ENCODE assay signal across 9 mouse cellular contexts in genomic region chr15:75143735-75144134, GRCm38 (mm10). TPM values are rescaled to one million over a fixed set of nuclear protein-coding genes. Genes with fewer than 3 reads are reported as not detected.
DNase-seq lines count a peak whose midpoint lies in the region; ATAC-seq and TF ChIP-seq lines count a peak whose summit lies in the region.
"Had no signal": no experiment of that assay in that cellular context is flagged by ENCODE, and none has a peak within 500 bp of the region (broad histone marks: within the 10 kb centered on the region; RNA-seq: fewer than 3 reads in every experiment).

No protein-coding gene starts in this region.

- intact Hi-C loops in gastrocnemius, postnatal 36 days (cut with DNase I), result no loop called here

- no peak overlapping the region for H3K4me3 ChIP-seq in forebrain, postnatal 0 days (ENCODE audit: low read depth, low read length)
- H3K4me3 ChIP-seq in forebrain, embryonic 11.5 days (ENCODE audit: low read depth, low read length), result no peak overlapping the region
- H3K4me3 ChIP-seq in midbrain, embryonic 14.5 days (replicated peaks; ENCODE audit: low read depth, low read length), result no peak overlapping the region
- no peak overlapping the region for H3K4me3 ChIP-seq in midbrain, embryonic 11.5 days (ENCODE audit: low read depth, low read length)
- no peak overlapping the region for H3K4me3 ChIP-seq in cortical plate, adult 2 months (ENCODE audit: insufficient read depth, low read length)
- H3K4me3 ChIP-seq in forebrain, embryonic 15.5 days, result no peak overlapping the region

- TF ChIP-seq POLR2A in cortical plate, adult 2 months (IDR thresholded peaks at IDR 0.05; ENCODE audit: extremely low read depth, insufficient read depth, low read length), result no peak

- H3K9me3 ChIP-seq in forebrain, postnatal 0 days (ENCODE audit: low read length), result no peaks in the 10 kb centered on the region
- no peaks in the 10 kb centered on the region for H3K9me3 ChIP-seq in forebrain, embryonic 11.5 days (ENCODE audit: control insufficient read depth, low read length)
- H3K9me3 ChIP-seq in midbrain, embryonic 14.5 days (ENCODE audit: control insufficient read depth, low read length), result no peaks in the 10 kb centered on the region
- H3K9me3 ChIP-seq in midbrain, embryonic 11.5 days (ENCODE audit: control insufficient read depth, low read length), result no peaks in the 10 kb centered on the region
- no peaks in the 10 kb centered on the region for H3K9me3 ChIP-seq in forebrain, embryonic 15.5 days

- no peak for DNase-seq in forebrain, postnatal 0 days
- no peak for DNase-seq in forebrain, embryonic 11.5 days (ENCODE audit: low spot score)
- peak; percentile 1 for DNase-seq in midbrain, embryonic 14.5 days
- DNase-seq in midbrain, embryonic 11.5 days (ENCODE audit: low spot score, missing footprints), result no peak
- DNase-seq in thymus, postnatal 36 days, result peak; percentile 30 to 36
- DNase-seq in gastrocnemius, postnatal 36 days, result no peak

- H3K27me3 ChIP-seq in forebrain, postnatal 0 days (ENCODE audit: insufficient read depth, low read length), result no peaks in the 10 kb centered on the region
- no peaks in the 10 kb centered on the region for H3K27me3 ChIP-seq in forebrain, embryonic 11.5 days (ENCODE audit: control insufficient read depth, insufficient read depth, low read length)
- no peaks in the 10 kb centered on the region for H3K27me3 ChIP-seq in midbrain, embryonic 14.5 days (ENCODE audit: control insufficient read depth, insufficient read depth, low read length)
- no peaks in the 10 kb centered on the region for H3K27me3 ChIP-seq in midbrain, embryonic 11.5 days (ENCODE audit: control insufficient read depth, insufficient read depth, low read length)
- no peaks in the 10 kb centered on the region for H3K27me3 ChIP-seq in forebrain, embryonic 15.5 days

- H3K9ac ChIP-seq in forebrain, postnatal 0 days, result no peak overlapping the region
- H3K9ac ChIP-seq in forebrain, embryonic 11.5 days (ENCODE audit: low read length), result no peak overlapping the region
- no peak overlapping the region for H3K9ac ChIP-seq in midbrain, embryonic 14.5 days (replicated peaks; ENCODE audit: low read length)
- no peak overlapping the region for H3K9ac ChIP-seq in midbrain, embryonic 11.5 days (ENCODE audit: low read length)
- no peak overlapping the region for H3K9ac ChIP-seq in forebrain, embryonic 15.5 days (replicated peaks)

- H3K4me1 ChIP-seq in forebrain, postnatal 0 days (ENCODE audit: insufficient read depth), result no peaks in the 10 kb centered on the region
- H3K4me1 ChIP-seq in forebrain, embryonic 11.5 days (replicated peaks; ENCODE audit: control insufficient read depth, insufficient read depth, low read length), result no peaks in the 10 kb centered on the region
- no peaks in the 10 kb centered on the region for H3K4me1 ChIP-seq in midbrain, embryonic 14.5 days (ENCODE audit: control insufficient read depth, insufficient read depth, low read length)
- no peaks in the 10 kb centered on the region for H3K4me1 ChIP-seq in midbrain, embryonic 11.5 days (ENCODE audit: control insufficient read depth, insufficient read depth, low read length)
- no peaks in the 10 kb centered on the region for H3K4me1 ChIP-seq in cortical plate, adult 2 months (ENCODE audit: control insufficient read depth, insufficient read depth, low read length)
- no peaks in the 10 kb centered on the region for H3K4me1 ChIP-seq in forebrain, embryonic 15.5 days

- no peak for ATAC-seq in forebrain, postnatal 0 days
- no peak for ATAC-seq in forebrain, embryonic 11.5 days (replicated peaks; ENCODE audit: low FRiP score)
- ATAC-seq in midbrain, embryonic 14.5 days (ENCODE audit: low FRiP score, low TSS enrichment), result no peak
- ATAC-seq in midbrain, embryonic 11.5 days (ENCODE audit: low FRiP score), result no peak
- no peak for ATAC-seq in forebrain, embryonic 15.5 days (replicated peaks)

- H3K36me3 ChIP-seq in forebrain, postnatal 0 days (ENCODE audit: insufficient read depth), result no peaks in the 10 kb centered on the region
- H3K36me3 ChIP-seq in forebrain, embryonic 11.5 days (ENCODE audit: control insufficient read depth, insufficient read depth, low read length), result no peaks in the 10 kb centered on the region
- H3K36me3 ChIP-seq in midbrain, embryonic 14.5 days (ENCODE audit: control insufficient read depth, insufficient read depth, low read length), result no peaks in the 10 kb centered on the region
- no peaks in the 10 kb centered on the region for H3K36me3 ChIP-seq in midbrain, embryonic 11.5 days (ENCODE audit: control insufficient read depth, insufficient read depth, low read length)
- no peaks in the 10 kb centered on the region for H3K36me3 ChIP-seq in forebrain, embryonic 15.5 days

- peak; percentile 49 for TF ChIP-seq CTCF in forebrain, postnatal 0 days (IDR thresholded peaks at IDR 0.05; ENCODE audit: low read depth)
- peak; percentile 39 for TF ChIP-seq CTCF in cortical plate, adult 2 months (IDR thresholded peaks at IDR 0.05; ENCODE audit: extremely low read depth, insufficient read depth, low read length)

- WGBS in forebrain, postnatal 0 days, result 66% methylated on average over 3 of the region's 3 CpGs
- 70% methylated on average over 3 of the region's 3 CpGs for WGBS in forebrain, embryonic 11.5 days
- WGBS in midbrain, embryonic 14.5 days, result 77% methylated on average over 3 of the region's 3 CpGs
- WGBS in midbrain, embryonic 11.5 days, result 64% methylated on average over 3 of the region's 3 CpGs
- 74% methylated on average over 3 of the region's 3 CpGs for WGBS in forebrain, embryonic 15.5 days

- H3K27ac ChIP-seq in forebrain, postnatal 0 days (ENCODE audit: low read depth, low read length), result no peak overlapping the region
- no peak overlapping the region for H3K27ac ChIP-seq in forebrain, embryonic 11.5 days (ENCODE audit: low read depth, low read length)
- H3K27ac ChIP-seq in midbrain, embryonic 14.5 days (replicated peaks; ENCODE audit: low read depth, low read length), result no peak overlapping the region
- no peak overlapping the region for H3K27ac ChIP-seq in midbrain, embryonic 11.5 days (ENCODE audit: low read depth, low read length)
- H3K27ac ChIP-seq in cortical plate, adult 2 months (ENCODE audit: insufficient read depth, low read length), result no peak overlapping the region
- H3K27ac ChIP-seq in forebrain, embryonic 15.5 days (replicated peaks), result no peak overlapping the region

- H3K4me2 ChIP-seq in forebrain, postnatal 0 days (ENCODE audit: low read depth), result no peak overlapping the region
- no peak overlapping the region for H3K4me2 ChIP-seq in forebrain, embryonic 11.5 days (ENCODE audit: low read depth, low read length, severe bottlenecking)
- no peak overlapping the region for H3K4me2 ChIP-seq in midbrain, embryonic 14.5 days (ENCODE audit: low read length)
- no peak overlapping the region for H3K4me2 ChIP-seq in midbrain, embryonic 11.5 days
- H3K4me2 ChIP-seq in forebrain, embryonic 15.5 days (replicated peaks), result no peak overlapping the region

RNA-seq across cellular contexts. Expression of gene Ly6g, which starts 11.3 kb away (rescaled TPM):
- not detected in 2 replicates for total RNA-seq in forebrain, postnatal 0 days (2014; rRNA removed)
- not detected in 2 replicates for polyA plus RNA-seq in forebrain, postnatal 0 days (2015; fragmentation: Nextera tagmentation; extraction: Ambion mirVana)
- polyA plus RNA-seq in forebrain, embryonic 11.5 days (2014; fragmentation: Nextera tagmentation; extraction: Ambion mirVana), result not detected in 2 replicates
- not detected in 2 replicates for polyA plus RNA-seq in midbrain, embryonic 14.5 days (2014; fragmentation: Nextera tagmentation; extraction: Ambion mirVana)
- polyA plus RNA-seq in midbrain, embryonic 11.5 days (2014; fragmentation: Nextera tagmentation; extraction: Ambion mirVana), result not detected in 2 replicates
- polyA plus RNA-seq in cortical plate, adult 2 months (2012; rRNA removed), result not detected in 2 replicates
- polyA plus RNA-seq in forebrain, embryonic 15.5 days (2015; fragmentation: Nextera tagmentation; extraction: Ambion mirVana), result not detected in 2 replicates
- total RNA-seq in gastrocnemius, postnatal 36 days (2021), result not detected
- total RNA-seq: layer of hippocampus, adult 8-10 months had no signal

RNA-seq across cellular contexts. Expression of gene Ly6c2, which starts 32.0 kb away (rescaled TPM):
- 0.38 TPM in 1 of 2 replicates, not detected in the other for total RNA-seq in forebrain, postnatal 0 days (2014; rRNA removed)
- 0.40 and 0.62 TPM in 2 replicates for polyA plus RNA-seq in forebrain, postnatal 0 days (2015; fragmentation: Nextera tagmentation; extraction: Ambion mirVana)
- not detected in 2 replicates for polyA plus RNA-seq in forebrain, embryonic 11.5 days (2014; fragmentation: Nextera tagmentation; extraction: Ambion mirVana)
- 0.88 TPM in 1 of 2 replicates, not detected in the other for polyA plus RNA-seq in midbrain, embryonic 14.5 days (2014; fragmentation: Nextera tagmentation; extraction: Ambion mirVana)
- not detected in 2 replicates for polyA plus RNA-seq in midbrain, embryonic 11.5 days (2014; fragmentation: Nextera tagmentation; extraction: Ambion mirVana)
- 0.70 and 0.81 TPM in 2 replicates for polyA plus RNA-seq in cortical plate, adult 2 months (2012; rRNA removed)
- 0.26 TPM in 1 of 2 replicates, not detected in the other for polyA plus RNA-seq in forebrain, embryonic 15.5 days (2015; fragmentation: Nextera tagmentation; extraction: Ambion mirVana)
- 1 to 10 TPM; 4.4 to 5.2 TPM for total RNA-seq in gastrocnemius, postnatal 36 days (2021)

Comparison
In these comparisons a context has a peak if more than half of its experiments do, and no peak if none do; other contexts are left out.
1. DNase-seq: peak in midbrain, embryonic 14.5 days (single experiment) and thymus, postnatal 36 days (2 of 2); none in forebrain, postnatal 0 days (single experiment), forebrain, embryonic 11.5 days (single experiment), midbrain, embryonic 11.5 days (single experiment) and gastrocnemius, postnatal 36 days (0 of 2).